Mouse (Mus musculus): ENCODE measurements around the gene Gm20219. TPM values are rescaled to one million over a fixed set of nuclear protein-coding genes. Genes with fewer than 3 reads are reported as not detected.
"Not testable (repeated sequence)": the region's sequence is repeated elsewhere in the genome, so short reads cannot be mapped to it uniquely, and the experiment has no call there.

The Gm20219 gene
- polyA plus RNA-seq, 1 experiment: 2.3 TPM

GRCm38 (mm10) chr17:56522744-56523143 lies 31.4 kb downstream of the Gm20219 start:
- WGBS: 51% methylated on average over 1 of the region's 1 CpGs
- DNase-seq (ENCODE audit: low read depth, low spot score): no peak

- no peak for DNase-seq (ENCODE audit: low read depth, low spot score)
- WGBS: 17% methylated on average over 13 of the region's 13 CpGs
Observed at GRCm38 (mm10) chr17:56515690-56516410, 38.3 kb downstream of the Gm20219 start.

DNA sequence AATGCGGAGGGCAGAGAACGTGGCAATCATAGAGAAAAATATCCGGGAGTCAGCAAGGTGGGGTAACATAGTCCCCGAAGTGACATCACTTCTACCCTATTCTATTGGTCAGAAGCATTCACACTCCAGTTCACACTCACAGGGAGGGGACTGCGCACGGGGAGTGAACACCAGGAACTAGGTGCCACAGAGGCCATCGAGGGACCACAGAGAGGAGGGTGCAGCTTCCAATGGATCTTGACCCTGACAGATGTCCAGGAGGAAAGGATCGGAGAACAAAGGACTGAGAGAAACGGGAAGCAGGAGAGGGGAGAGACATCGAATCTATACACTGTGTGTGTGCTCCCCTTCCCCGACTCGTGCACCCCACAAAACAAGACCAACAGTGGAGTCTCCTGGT lies 39.3 kb downstream of the Gm20219 start:
- WGBS: 43% methylated on average over 12 of the region's 12 CpGs
- DNase-seq (ENCODE audit: low read depth, low spot score): no peak

- DNase-seq (ENCODE audit: low read depth, low spot score): no peak
Observed at GRCm38 (mm10) chr17:56514330-56514729, 39.9 kb downstream of the Gm20219 start.

DNA sequence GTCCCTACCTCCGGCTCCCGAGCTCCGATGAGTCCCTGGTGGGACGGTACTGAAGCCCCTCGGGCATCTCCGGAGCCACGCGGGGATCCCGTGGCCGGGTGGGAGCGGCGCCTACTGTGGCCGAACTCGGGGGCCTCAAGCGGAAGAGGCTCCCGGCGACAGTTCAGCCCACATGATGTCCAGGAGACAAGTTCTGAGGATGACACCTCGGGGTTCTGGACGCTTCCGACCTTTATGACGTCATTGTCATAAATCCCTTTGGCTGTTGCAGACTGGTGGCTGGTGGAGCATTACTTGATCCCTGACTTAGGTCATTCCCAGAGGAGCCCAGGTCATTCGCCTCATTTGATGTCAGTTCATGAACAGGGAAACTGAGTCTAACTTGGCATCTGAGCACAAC lies 41.9 kb downstream of the Gm20219 start, which contains the start of gene Znrf4:
Gene Znrf4 (minus strand): TSS at position 122 of the 400 bp plus-strand sequence.
- no peak for DNase-seq (ENCODE audit: low read depth, low spot score)
- 55% methylated on average over 22 of the region's 22 CpGs for WGBS

GRCm38 (mm10) chr17:56511707-56512090 lies 42.5 kb downstream of the Gm20219 start:
- DNase-seq (ENCODE audit: low read depth, low spot score): no peak
- 27% methylated on average over 29 of the region's 29 CpGs for WGBS

DNA sequence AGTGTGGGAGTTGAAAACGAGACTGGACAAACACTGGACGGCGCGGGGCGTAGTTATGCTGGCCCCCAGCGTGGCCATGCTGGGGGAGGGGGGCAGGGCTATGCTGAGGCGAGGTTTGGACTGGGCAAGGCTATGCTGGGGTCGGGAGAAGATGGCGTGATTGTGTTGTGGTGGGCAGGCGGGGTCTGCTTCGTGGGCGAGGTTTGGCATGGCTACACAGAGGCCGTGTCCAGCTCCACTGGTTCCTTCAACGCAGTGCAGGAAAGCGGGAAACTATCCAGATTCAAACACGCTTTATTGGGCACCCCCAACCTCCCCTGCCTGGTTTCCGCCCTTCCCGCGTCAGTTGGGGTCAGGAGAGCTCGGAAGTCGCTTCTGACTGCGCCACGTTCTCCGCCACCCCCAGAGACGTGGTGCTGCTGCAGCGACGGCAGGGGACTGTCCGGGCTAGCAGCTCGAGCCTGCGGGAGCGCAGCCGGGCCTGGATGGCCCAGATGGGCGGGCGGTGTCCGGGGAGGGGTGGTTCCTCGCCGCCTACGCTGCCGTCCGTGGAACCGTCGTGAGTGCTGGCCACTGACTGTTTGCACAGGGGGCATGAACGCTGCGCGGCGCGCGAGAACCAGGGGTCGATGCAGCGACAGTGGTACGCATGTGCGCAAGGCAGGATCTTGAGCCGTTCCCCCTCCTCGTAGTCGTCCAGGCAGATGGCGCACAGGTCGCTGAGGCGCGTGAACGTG lies 43.0 kb downstream of the Gm20219 start:
- DNase-seq (ENCODE audit: low read depth, low spot score): no peak
- WGBS: 6% methylated on average over 60 of the region's 60 CpGs

DNA sequence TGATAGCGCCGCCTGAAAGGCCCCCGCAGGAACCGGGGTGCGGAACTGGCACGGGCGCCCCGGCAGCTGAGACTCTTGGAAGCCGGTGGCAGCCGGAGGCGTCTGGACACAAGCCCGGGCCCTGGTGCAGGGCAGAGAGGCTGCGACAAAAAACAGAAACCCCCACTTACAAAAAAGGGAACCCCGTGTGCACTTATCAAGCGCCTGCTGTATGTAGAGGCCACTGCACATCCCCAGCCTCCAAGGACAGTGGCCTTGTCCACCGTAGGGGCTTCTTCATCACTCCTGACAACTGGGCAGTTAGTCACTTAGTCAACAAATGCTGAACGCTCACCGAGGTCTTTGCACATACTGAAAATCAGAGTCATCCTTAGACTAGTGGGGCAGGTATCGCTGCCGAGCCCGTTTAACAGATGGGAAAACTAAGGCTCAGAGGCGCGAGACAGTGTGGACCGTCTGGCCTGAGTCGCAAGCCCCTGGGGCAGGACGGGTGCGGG lies 43.7 kb downstream of the Gm20219 start:
- DNase-seq (ENCODE audit: low read depth, low spot score): no peak
- WGBS: 29% methylated on average over 27 of the region's 27 CpGs

- no peak for DNase-seq (ENCODE audit: low read depth, low spot score)
- 18% methylated on average over 30 of the region's 37 CpGs for WGBS
Observed at GRCm38 (mm10) chr17:56509707-56510472, 44.3 kb downstream of the Gm20219 start.

DNA sequence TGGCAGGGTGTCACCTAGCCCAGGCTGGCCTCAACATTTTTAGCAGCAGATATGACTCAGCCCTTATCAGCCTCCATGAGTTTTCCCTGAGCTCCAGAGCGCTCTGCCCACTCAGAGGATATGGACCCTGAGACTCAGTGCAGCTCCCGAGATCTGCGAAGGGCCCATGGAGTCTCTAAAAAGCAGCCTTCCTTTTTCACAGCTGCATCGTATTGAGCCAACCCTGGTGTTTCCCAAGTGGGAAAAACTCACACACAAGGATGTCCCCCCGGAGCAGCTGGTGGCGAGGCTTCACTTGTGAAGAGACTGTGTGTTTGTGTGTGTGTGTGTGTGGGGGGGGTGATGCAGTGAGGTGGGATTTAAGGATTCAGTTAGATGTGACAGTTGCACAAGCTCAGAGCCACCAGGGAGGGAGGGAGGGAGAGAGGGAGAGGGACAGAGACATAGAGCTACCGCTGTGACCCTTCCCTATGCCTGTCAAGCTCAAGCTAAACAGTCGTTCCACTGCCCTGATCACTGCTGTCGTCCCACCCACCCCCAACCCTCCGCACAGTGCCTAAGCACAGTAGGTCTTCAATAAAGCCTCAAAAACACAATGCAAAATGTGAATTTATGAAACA lies 45.1 kb downstream of the Gm20219 start:
- DNase-seq (ENCODE audit: low read depth, low spot score): no peak
- 72% methylated on average over 10 of the region's 10 CpGs for WGBS

DNA sequence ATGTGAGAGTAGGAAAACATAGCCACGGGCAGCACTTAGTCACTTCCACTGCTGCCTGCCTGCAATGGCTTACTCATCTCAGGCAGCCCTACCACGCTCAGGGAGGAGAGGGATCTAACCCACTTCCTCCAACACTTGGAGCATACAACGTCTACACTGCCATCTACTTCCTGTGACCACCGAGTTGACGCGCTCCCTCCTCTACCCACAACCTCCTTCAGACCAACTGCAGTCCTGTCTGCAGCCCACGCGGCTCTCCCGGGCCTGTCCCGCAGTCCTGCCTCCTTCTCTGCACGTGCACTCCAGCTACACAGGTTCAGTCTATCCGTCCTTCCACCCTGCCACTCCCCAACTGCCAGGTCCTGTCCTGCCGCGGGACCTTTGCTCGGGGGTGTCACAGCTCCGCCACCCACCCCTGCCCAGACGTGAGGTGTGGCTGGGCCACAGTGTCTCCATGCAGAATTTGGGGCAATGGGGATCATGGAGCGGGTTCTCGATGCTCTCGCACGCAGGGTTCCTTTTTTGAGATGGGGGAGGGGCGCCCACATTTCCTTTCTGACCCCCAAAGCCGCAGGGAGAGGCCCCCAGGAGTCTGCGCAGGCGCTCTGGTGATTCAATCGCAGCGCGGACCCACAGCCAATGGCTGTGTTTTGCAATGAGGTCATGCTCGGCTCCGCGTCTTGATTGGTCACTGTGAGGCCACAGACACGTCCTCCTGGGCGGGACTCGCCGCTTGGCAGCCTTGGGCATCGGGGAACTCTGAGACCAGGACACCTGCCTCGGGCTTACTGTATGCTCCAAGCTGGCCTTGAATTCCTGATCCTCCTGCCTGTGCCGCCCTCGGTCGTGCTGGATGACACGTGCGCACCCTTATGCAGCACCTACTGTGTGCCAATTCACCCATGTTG lies 46.8 kb downstream of the Gm20219 start:
- DNase-seq (ENCODE audit: low read depth, low spot score): peak; percentile 95
- under 1% methylated on average over 42 of the region's 42 CpGs for WGBS

DNA sequence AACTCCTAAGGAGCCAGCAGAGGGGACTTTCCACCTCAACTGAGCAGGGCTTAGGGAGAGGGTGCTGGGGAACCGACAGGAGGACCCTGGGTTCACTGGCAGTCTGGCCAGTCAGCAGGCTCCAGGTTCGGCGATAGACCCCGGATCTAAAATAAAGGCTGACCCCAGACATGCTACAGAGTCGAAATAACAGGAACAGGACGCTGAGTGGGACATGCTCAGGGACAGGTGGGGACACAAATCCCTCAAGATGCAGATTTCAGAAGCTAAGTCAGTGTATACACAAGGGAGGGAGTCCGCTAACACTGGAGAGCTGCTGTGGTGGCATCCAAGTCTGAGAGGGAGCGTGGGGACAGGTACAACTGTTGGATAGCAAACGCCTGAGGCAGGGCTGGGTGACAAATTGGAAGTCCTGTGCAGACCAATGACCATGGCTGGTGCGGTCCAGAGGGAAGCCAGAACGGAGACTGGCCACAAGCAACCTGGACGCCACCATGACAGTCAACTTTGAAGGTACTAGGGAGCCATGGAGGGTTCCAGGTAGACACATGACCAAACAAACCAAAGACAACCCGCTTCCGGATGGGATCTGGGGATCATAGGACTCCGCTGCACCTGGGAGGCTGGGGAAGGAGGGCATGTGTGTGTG lies 47.6 kb downstream of the Gm20219 start:
- DNase-seq (ENCODE audit: low read depth, low spot score): no peak
- 66% methylated on average over 15 of the region's 15 CpGs for WGBS

GRCm38 (mm10) chr17:56505401-56505800 lies 48.8 kb downstream of the Gm20219 start:
- DNase-seq (ENCODE audit: low read depth, low spot score): no peak

DNA sequence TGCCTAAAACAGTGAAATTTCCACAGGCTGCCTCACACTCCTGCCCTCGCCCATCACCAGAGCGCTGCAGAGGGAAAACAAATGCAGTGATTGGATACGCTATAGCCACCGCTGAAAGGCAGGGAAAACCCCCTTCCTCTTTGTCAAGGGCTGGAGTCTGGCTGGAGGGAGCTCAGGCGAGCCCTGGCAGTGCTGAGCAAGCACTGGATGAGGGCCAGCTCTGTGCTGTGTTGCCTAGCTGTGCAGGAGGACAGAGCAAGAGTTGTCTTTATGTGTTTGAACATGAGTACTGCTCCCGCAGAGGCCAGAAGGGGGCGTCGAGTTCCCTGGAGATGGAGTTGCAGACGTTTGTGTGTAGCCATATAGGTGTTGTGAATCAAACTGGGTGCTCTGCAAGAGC lies 51.7 kb downstream of the Gm20219 start:
- WGBS: 36% methylated on average over 9 of the region's 9 CpGs

More at GRCm38 (mm10) chr17:56505401-56505800, 48.8 kb downstream of the Gm20219 start:
- 92% methylated on average over 10 of the region's 10 CpGs for WGBS

GRCm38 (mm10) chr17:56501635-56502400 lies 52.4 kb downstream of the Gm20219 start:
- WGBS: 45% methylated on average over 2 of the region's 2 CpGs
- not testable (repeated sequence) for DNase-seq (ENCODE audit: low read depth, low spot score)

More for the DNA sequence above, 51.7 kb downstream of the Gm20219 start:
- DNase-seq (ENCODE audit: low read depth, low spot score): no peak

Data from large intestine, adult 2 months (tissue).